Mouse (Mus musculus): ENCODE results near the gene Vmn1r1.
A peak's percentile ranks its signal among the peaks of the same experiment; 100 is the strongest.
"Not testable (repeated sequence)": the region's sequence is repeated elsewhere in the genome, so short reads cannot be mapped to it uniquely, and the experiment has no call there.

Gene Vmn1r1

GRCm38 (mm10) chr1:182164386-182164785 is at the start of gene Vmn1r1:
TSS of gene Vmn1r1 (minus strand) at chr1:182164486.
- DNase-seq: no peak

- DNase-seq: no peak
These were observed 46.0 kb upstream of the Vmn1r1 start for GRCm38 (mm10) chr1:182210322-182210721.

DNA sequence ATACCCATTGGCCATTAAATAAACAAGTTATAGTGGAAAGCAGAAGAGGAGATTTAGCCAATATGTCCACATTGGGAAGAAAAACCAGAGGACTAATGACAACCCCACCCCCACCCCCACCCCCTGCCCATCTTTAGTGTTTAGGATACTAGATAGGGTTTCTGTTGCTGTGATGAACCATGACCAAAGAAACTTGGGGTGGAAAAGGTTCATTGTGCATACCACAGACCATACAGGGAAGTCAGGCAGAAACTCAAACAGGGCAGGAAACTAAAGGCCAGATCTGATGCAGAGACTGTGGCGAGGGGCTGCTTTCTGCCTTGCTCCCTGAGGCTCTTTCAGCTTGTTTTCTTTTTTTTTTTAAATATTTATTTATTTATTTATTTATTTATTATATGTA is 28.3 kb upstream of the Vmn1r1 start:
- no peak for DNase-seq

GRCm38 (mm10) chr1:182191816-182192545 is 27.7 kb upstream of the Vmn1r1 start:
- DNase-seq: no peak

GRCm38 (mm10) chr1:182191181-182191580 is 26.9 kb upstream of the Vmn1r1 start:
- no peak for DNase-seq

DNA sequence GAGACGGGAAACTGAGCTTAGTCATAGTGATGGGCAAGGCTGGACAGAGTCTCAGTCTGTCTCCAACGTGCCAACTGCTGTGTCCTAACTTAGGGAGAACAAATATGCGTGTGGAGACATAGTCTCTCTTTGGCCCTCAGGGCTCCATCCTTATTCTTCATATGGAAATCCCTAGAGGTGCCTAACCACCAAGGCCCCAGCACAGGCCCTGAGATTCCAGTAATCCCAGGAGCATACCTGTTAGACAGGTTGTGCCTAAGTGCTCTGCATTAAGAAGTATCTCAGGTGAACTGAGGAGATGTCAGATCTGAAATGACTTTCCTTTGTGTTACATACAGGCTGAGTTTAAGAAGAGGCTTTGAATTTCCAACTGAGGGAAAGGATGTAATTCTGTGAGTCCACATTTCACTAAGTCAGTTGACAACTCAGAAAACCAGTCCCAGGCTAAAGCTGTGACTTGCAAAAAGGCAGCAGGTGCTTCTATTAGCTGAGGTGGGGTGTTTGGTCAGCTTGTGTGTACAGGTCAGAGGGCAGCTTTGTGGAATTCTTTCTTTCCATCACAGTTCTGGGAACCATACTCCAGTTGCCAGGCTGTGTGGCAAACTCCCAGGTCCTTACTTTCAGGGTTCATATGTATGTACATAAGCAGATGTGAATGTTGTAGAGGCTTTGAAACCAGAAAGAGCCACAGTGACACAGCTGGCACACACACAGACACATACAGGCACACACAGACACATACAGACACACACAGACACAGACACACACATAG is 25.6 kb upstream of the Vmn1r1 start:
- no peak for DNase-seq

GRCm38 (mm10) chr1:182182449-182182848 is 18.2 kb upstream of the Vmn1r1 start:
- DNase-seq: not testable (repeated sequence)

GRCm38 (mm10) chr1:182181456-182182305 is 17.4 kb upstream of the Vmn1r1 start:
- DNase-seq: no peak

DNA sequence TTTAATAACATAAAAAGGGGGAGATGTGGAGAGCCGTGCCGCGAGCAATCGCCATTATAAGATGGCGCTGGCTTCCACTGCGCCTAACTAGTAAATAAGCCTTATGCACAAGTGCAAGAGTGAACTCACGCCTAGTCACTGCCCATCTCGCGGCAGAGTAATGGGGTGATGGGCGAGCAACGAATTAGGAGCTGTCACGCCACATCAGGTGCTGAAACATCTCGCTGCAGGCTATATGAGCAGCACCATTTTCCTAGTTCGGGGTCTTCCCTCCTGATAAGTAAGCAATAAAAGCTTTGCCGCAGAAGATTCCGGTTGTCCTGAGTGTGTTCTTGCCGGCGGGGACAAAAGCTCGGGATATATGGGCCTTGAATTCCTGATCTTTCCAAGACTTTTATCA is 12.7 kb upstream of the Vmn1r1 start:
- DNase-seq: not testable (repeated sequence)

GRCm38 (mm10) chr1:182170206-182170605 is 5.9 kb upstream of the Vmn1r1 start:
- not testable (repeated sequence) for DNase-seq

DNA sequence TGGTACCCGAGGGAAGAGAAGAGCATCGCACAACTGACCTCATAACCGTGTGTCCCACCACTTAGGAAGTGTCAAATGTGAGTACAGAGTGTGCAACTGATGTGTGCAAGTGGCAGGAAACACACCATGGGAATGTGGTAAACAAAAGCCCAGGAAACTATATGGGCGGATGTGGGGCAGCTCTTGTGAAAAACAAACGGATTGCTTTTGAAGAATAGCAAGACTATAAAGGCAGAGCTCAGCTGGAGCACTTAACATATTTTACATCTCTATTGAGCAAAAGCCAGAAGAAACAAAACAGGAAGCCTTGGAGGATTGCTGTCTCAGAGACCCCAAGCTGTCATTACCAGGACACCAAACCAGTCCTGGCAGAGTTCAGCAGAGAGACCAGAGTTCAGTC is 1.3 kb downstream of the Vmn1r1 start:
- no peak for DNase-seq

DNA sequence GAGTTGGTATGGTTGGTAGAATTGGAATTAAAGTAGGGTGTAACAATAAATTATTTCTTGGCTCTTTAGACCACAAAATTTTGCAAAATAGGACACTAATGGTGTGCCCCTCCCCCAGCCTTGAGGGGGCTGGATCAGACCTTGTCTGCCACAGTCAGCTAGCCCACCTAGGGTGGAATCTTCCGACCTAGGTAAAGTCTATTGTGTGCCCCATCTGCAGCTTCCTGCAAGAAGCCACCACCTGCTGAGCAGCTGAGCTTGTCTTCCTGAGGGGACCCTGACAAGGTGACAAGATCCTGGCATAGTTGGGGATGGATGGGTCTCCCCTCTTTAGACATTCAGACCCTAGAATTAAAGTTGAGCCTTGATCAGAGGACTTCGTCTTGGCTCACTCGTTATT is 4.7 kb downstream of the Vmn1r1 start:
- no peak for DNase-seq

- DNase-seq: no peak
These were observed 6.6 kb downstream of the Vmn1r1 start for GRCm38 (mm10) chr1:182157734-182158133.

GRCm38 (mm10) chr1:182149966-182150365 is 14.3 kb downstream of the Vmn1r1 start:
- no peak for DNase-seq

- no peak for DNase-seq
These were observed 15.3 kb downstream of the Vmn1r1 start for GRCm38 (mm10) chr1:182148864-182149514.

DNA sequence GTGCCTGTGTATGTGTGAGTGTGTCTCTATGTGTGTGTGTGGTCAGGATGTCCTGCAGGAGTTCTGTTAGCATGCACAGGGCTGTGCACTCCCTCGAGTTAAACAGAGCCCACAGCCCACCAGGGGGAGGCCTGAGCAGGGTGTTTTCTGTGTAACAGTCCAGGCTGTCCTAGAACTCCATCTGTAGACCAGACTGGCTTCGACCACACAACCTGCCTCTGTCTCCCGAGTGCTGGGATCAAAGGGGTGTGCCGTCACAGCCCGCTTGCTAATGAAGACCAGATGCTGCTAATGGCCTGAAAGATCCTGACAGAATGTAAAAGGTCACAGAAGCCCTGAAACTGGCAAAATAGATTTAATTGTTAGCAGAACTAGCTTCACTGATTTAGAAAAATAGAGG is 18.7 kb downstream of the Vmn1r1 start:
- DNase-seq: no peak

GRCm38 (mm10) chr1:182143288-182143687 is 21.0 kb downstream of the Vmn1r1 start:
- DNase-seq: no peak

GRCm38 (mm10) chr1:182142725-182143124 is 21.6 kb downstream of the Vmn1r1 start:
- DNase-seq: no peak

DNA sequence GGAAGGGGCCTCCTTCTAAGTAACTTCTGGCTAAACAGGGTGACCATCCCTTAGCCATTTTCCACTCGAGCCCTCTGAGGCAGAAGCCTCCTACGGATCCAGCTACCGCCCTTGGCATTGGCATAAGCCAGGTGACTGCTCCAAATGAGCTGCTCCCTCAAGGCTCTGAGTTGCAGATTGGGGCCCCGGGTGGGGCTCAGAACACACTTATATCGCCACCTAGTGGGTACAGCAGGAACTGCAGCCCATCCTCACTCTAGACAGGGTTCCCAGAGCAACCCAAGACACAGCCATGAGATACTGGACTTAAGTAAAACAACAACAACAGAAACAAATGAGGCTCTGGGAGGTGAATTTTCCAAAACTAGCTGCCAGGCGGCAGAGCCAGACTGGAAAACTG is 23.9 kb downstream of the Vmn1r1 start:
- peak; percentile 75 for DNase-seq

DNA sequence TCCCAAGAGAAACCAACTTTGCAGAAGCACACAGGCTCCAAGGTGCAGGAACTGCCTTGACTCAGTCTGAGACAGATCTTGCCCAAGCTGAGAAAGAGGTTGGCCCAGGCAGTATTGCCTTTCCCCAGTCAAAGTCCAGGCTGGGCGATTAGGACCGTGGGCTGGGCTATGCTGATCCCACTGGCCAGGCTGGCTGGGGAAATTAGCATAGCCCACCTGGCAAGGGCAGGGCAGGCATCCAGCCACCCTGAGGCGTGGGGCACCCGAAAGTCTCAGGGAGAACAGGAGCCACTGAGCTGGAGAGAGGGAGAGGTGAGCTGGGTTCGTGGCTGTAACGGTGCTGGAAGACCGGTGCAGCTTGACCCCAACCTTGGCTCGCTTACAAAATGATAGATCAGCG is 24.3 kb downstream of the Vmn1r1 start:
- no peak for DNase-seq

- DNase-seq: no peak
These were observed 26.1 kb downstream of the Vmn1r1 start for GRCm38 (mm10) chr1:182138172-182138571.

DNA sequence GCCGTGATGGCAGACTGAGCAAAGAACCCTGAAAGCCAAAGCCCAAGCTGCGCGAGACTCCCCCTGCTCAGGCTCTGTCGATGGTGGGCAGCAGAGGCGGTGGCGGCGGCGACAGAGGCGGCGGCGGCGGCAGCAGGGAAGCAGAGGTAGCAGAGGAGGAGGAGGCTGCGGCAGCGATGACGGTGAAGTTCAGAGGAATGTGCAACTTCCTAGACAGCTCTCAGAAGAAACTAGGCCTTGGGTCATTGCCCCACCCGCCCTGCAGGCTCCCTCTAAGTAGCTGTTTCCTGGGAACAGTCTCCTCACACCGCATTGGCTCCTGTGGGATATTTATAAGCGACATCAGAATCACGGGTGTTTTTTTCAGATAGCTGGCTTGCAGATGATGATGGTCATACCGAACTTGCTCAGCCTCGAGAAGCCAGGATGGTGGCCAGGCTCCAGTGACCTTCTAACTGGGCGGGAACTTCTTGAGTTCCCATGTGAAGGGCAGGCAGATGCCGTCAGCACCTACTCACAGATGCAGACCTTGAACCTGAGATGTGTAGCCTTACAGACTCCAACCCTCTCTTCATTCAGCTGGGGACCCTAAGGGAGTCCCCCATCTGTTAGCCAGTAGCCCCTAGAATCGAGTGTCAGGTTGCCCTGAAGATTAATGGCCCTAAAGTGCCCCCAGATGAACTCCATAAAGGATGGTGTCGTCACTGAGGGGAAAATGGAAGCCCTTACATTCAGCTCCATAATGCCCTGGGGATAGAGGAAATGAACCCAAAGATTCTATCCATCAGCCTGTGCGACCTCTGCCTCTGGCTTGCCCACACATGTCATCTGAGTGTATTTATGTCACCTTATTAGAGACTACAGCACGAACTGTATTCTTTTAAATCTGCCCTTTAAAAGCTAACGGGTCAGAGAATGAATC is 26.8 kb downstream of the Vmn1r1 start:
- DNase-seq: no peak

All from cerebellum, adult 11-12 months (tissue).